Mouse (Mus musculus) left cerebral cortex, postnatal 36 days (tissue): Measurements from ENCODE around the gene Shcbp1l. TPM values are rescaled to one million over a fixed set of nuclear protein-coding genes. Genes with fewer than 3 reads are reported as not detected.
A peak's percentile ranks its signal among the peaks of the same experiment; 100 is the strongest.
"Not testable (repeated sequence)": the region's sequence is repeated elsewhere in the genome, so short reads cannot be mapped to it uniquely, and the experiment has no call there.

Experiments used
- DNase-seq, 2 experiments: peaks; one replicate each; pipeline ENCODE4 v3.0.0; 2021 to 2022; ENCODE audit warnings: low spot score in 2 of 2, mixed read lengths in 1 of 2
- intact Hi-C: fragments of 180-260 bp; cut with DNase I; formaldehyde crosslinking; loops from one replicate; pipeline ENCODE4 v1.15.1; 2025
- total RNA-seq, 2 experiments: library from RNA; stranded (reverse); gene quantifications; 2 replicates each; pipeline ENCODE4 v1.2.3; 2021

Shcbp1l gene
- total RNA-seq, 2 experiments from 2014 or later = 2.3 to 3.1 TPM

GRCm38 (mm10) chr1:153480386-153481024 lies 55.5 kb downstream of the Shcbp1l start:
- DNase-seq = peak; percentile 38 to 56
- intact Hi-C loops = no loop called here

DNA sequence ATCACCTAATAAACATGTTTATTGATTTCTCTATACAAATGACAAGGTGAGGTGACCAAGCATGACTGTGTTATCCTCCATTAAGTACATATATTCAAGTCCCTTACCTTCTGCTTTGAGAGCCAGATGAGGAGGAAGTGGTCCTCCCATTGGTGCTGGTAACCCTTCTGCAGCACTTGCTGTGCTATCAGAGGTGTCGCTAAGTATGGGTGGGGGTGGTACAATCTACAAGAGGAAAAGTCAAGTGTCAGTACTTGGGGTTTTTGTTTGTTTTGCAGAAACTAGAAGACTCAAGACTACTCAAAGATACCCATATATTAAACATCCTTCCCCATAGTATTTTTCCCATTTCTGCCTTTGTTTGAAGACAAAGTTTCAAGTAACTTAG lies 56.1 kb downstream of the Shcbp1l start:
- no peak for DNase-seq
- intact Hi-C loops = no loop called here

DNA sequence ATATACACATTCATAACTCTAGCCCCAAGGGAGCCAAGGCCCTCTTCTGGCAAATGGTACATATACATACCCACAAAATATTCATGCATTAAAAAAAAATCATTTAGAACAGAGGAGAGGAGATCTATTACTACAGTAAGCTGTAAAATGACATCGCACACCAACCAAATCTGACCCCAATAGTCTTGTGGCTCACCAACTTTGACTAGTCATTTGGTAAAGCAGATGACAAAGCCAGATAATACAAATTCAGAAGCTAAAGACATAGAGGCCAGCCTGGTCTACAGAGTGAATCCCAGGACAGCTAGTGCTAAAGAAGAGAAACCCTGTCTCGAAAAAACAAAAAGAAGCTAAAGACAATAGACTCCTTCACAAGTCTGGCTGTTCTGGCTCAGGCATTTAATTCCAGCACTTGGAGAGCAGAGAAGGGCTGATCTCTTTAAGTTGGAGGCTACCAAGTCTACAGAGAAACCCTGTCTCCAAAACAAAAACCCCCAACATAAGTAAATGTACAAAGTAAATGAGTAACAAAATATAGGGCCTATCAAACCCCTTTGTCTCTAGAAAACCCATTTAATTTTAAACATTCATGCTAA lies 60.3 kb downstream of the Shcbp1l start:
- intact Hi-C loops = no loop called here
- no peak for DNase-seq

GRCm38 (mm10) chr1:153486120-153486519 lies 61.2 kb downstream of the Shcbp1l start:
- intact Hi-C loops, DNase-seq: not testable (repeated sequence)

GRCm38 (mm10) chr1:153486767-153487499 lies 62.0 kb downstream of the Shcbp1l start:
- intact Hi-C loops = no loop called here
- DNase-seq = peak in 1 of 2 experiments; percentile 46

DNA sequence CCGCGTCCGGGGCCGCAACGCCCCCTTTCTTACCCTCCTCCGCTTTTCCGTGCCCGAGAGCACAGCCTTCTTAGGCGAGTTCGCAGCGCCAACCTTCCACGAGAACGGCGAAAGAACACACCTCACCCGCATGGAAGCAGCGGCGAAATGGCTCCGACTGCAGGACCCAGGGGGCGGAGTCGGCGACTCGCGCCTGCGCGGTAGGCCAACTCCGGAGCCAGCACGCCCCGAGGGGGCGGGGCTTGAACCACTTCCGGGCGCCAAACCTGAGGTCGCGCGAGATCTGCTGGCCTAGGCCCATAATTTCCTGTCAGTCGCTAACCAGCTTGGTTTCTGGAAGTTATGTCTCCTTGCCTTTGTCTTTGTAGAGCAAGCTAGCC lies 62.5 kb downstream of the Shcbp1l start, which contains the start of gene Dhx9:
Gene Dhx9 (minus strand): TSS at position 161 of the 380 bp plus-strand sequence.
- intact Hi-C loops = no loop called here

GRCm38 (mm10) chr1:153489132-153489531 lies 64.2 kb downstream of the Shcbp1l start:
- intact Hi-C loops = no loop called here
- peak in 1 of 2 experiments; percentile 8 for DNase-seq

More for the DNA sequence above, 62.5 kb downstream of the Shcbp1l start, which contains the start of gene Dhx9:
- DNase-seq = peak; percentile 97 to 99

DNA sequence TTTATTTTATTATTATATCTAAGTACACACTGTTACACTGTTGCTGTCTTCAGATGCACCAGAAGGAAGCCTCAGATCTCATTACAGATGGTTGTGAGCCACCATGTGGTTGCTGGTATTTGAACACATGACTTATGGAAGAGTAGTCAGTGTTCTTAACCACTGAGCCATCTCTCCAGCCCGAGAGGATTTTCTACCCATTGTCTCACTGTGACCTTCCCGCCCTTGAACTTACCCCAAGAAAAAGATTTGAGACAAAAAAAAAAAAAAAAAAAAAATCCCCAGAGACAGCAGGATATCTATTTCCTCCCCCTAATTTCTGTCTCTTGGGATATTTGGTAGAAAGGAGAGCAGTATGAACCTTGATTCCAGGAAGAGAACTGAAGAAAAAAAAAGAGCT lies 64.6 kb downstream of the Shcbp1l start:
- intact Hi-C loops = no loop called here
- DNase-seq = no peak

- intact Hi-C loops = no loop called here
- no peak for DNase-seq
Observed at GRCm38 (mm10) chr1:153489963-153490362, 65.0 kb downstream of the Shcbp1l start.

GRCm38 (mm10) chr1:153491345-153491744 lies 66.4 kb downstream of the Shcbp1l start:
- DNase-seq = no peak
- intact Hi-C loops = no loop called here

DNA sequence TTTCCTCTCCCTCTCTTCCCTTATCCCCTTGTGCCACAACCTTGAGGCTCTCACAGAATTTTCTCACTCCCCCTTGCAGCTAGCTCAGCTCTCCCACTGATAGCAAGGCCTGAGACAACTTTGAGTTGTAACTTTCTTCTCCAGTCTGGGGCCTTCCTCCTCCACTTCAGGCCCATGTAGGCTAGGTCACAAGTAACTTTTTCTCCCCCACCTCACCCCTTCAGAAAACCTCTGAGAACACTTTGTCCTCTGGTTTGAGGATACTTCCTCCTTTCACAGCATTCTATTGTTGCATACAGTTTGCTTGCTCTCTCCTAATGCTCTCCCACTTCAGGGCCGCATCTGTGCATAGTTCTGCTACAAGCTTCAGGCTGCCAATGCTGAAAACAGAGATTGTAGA lies 66.9 kb downstream of the Shcbp1l start:
- no peak for DNase-seq
- intact Hi-C loops = no loop called here

DNA sequence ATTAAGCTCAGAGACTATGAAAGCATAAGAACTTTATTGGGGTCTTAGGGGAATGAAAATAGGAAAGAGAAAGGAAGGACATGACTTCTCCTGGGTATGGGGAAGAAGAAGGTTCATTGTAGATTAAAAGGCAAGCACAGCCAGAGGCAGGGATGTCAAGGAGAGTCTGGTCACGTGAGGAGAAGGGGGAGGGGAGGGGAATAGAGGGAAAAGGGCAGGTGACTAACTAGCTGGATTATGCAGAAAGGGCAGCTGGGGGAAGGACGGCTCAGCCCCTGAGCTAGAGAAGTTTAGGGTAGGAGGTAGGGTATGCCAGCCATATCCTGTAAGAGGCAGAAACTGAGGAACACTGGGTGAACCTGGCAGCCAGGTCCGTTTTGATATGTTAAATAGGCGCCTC lies 68.4 kb downstream of the Shcbp1l start:
- no peak for DNase-seq
- intact Hi-C loops = no loop called here

DNA sequence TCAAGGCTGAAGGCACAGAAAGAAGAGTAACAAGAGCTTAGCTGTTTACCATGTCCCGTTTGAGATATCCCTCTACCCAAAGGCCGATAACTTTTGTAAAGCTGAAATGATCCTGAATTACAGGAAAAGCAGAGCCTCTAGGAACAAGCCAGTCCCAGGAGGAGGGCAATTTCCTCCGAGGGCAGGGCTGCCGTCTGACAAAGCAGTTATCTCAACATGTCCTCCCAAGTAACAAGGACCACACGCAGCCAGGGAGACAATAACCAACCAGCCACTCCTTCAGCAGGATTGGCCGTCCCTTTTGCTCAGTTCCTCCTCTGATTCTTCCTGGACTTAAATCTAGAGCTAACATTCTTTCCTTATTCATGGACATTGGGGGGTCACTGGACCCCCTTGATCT lies 69.0 kb downstream of the Shcbp1l start:
- intact Hi-C loops = no loop called here

GRCm38 (mm10) chr1:153496030-153496429 lies 71.1 kb downstream of the Shcbp1l start:
- DNase-seq = no peak
- intact Hi-C loops = no loop called here

More for the DNA sequence above, 69.0 kb downstream of the Shcbp1l start:
- no peak for DNase-seq

DNA sequence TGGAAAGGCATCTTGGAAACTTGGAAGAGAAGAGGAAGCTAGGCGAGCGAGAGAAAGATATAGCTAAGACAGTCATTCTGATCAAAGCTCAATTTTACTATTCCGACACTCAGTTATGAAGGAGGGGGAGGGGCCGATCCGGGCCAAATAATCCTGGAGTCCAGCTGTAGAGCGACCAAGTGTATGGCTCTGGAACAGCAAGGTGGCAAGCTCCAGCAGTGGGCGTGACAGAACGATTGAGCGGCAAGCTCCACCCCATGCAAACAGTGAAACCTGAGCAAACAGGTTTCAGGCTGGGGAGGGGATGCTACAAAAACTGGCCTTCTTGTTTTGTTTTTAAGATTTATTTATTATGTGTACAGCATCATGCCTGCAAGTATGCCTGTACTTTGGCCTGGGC lies 75.1 kb downstream of the Shcbp1l start:
- no peak for DNase-seq
- intact Hi-C loops = no loop called here

- no peak for DNase-seq
- intact Hi-C loops = no loop called here
Observed at GRCm38 (mm10) chr1:153501644-153502321, 76.8 kb downstream of the Shcbp1l start.
